Mouse (Mus musculus): Measurements from ENCODE around the gene Klf7. TPM values are rescaled to one million over a fixed set of nuclear protein-coding genes. Genes with fewer than 3 reads are reported as not detected.

Gene Klf7
- total and polyA plus RNA-seq, 3 experiments, result 1.6 to 3.1 TPM; not detected in 1

DNA sequence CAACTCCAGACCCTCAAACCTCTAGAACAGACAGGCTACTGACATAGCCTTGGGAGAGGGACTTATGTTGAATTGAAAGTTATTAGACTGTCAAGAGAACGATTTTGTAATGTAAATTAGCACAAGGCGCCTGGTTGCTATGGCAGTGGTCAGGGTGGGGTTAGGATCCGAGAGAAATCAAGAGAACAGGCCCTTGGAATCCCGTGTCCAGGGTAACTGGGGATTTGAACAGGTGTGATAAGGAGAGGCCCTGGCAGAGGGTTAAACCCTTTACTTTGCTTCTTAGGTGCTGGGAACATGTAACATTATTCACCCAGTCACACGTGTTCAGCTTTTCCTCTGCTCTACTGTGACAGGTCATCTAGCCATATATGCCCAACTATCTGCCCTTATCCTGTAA is 83.7 kb downstream of the Klf7 start:
- TF ChIP-seq CTCF (IDR thresholded peaks at IDR 0.05 in 2 of 3, conservative IDR thresholded peaks at IDR 0.05 in 1 of 3; ENCODE audit: control insufficient read depth in 1 of 3, insufficient read depth in 1 of 3, low read depth in 2 of 3, low read length in 3 of 3, poor library complexity in 1 of 3, severe bottlenecking in 1 of 3) (no peak), ZKSCAN1 (IDR thresholded peaks at IDR 0.05; ENCODE audit: low read depth, low read length) (no peak), HCFC1 (IDR thresholded peaks at IDR 0.05; ENCODE audit: low read depth, low read length) (no peak), SMC3 (IDR thresholded peaks at IDR 0.05; ENCODE audit: low read depth, low read length) (no peak), EP300 (IDR thresholded peaks at IDR 0.05; ENCODE audit: low read depth in 1 of 2, low read length in 2 of 2) (no peak), SIN3A (IDR thresholded peaks at IDR 0.05; ENCODE audit: low read length) (no peak), TAL1 (IDR thresholded peaks at IDR 0.05; ENCODE audit: low read length) (no peak), ZNF384 (IDR thresholded peaks at IDR 0.05; ENCODE audit: low read depth, low read length) (no peak), E2F4 (IDR thresholded peaks at IDR 0.05; ENCODE audit: borderline replicate concordance, low read depth, low read length) (no peak), CHD2 (IDR thresholded peaks at IDR 0.05; ENCODE audit: low read length) (no peak)
- no peaks in the 10 kb centered on the region for H3K27me3 ChIP-seq (ENCODE audit: control insufficient read depth in 1 of 2, insufficient read depth in 2 of 2, low read length in 2 of 2)
- no peaks in the 10 kb centered on the region for H3K79me2 ChIP-seq (ENCODE audit: control insufficient read depth, insufficient read depth, low read length, poor library complexity)
- H3K9ac ChIP-seq (ENCODE audit: control insufficient read depth, low read depth, low read length, poor library complexity, severe bottlenecking), result no peak overlapping the region
- H3K9me3 ChIP-seq (replicated peaks; ENCODE audit: insufficient read depth, low read length), result no peaks in the 10 kb centered on the region
- no peaks in the 10 kb centered on the region for H3K36me3 ChIP-seq (ENCODE audit: control insufficient read depth in 1 of 2, insufficient read depth in 2 of 2, low read length in 2 of 2)
- H3K4me1 ChIP-seq (ENCODE audit: control insufficient read depth in 1 of 2, insufficient read depth in 2 of 2, low read length in 2 of 2), result peaks cover 0 to 2% of the 10 kb centered on the region in 2 experiments; a peak in 1 of 4 replicates
- no peak overlapping the region for H3K27ac ChIP-seq (ENCODE audit: control insufficient read depth, low read depth, low read length)
- DNase-seq (ENCODE audit: low read depth, low spot score), result no peak
- no peak overlapping the region for H3K4me3 ChIP-seq (ENCODE audit: control insufficient read depth in 1 of 2, insufficient read depth in 1 of 2, low read depth in 2 of 2, low read length in 2 of 2)

DNA sequence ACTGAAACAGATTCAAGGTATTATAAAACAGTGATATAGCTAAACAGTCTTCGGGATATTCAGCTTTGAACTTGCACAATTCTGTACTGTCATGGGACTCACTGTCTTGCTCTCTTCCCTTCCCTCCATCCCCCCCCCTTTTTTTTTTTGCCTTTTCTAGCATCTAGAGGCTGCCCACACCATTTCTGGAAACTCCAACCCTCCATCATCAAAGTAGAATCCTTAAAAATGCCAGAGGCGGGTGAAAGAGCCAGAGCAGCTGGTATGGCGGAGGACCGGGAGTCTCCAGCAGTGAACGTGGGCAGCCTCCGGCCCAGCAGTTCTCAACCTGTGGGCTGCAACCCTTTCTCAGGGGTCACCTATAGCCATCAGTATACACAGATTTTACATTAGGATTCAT is 84.3 kb downstream of the Klf7 start:
- Histone ChIP-seq H3K27me3 (ENCODE audit: control insufficient read depth in 1 of 2, insufficient read depth in 2 of 2, low read length in 2 of 2) (no peaks in the 10 kb centered on the region), H3K27ac (ENCODE audit: control insufficient read depth, low read depth, low read length) (no peak overlapping the region), H3K9me3 (replicated peaks; ENCODE audit: insufficient read depth, low read length) (no peaks in the 10 kb centered on the region), H3K36me3 (ENCODE audit: control insufficient read depth in 1 of 2, insufficient read depth in 2 of 2, low read length in 2 of 2) (no peaks in the 10 kb centered on the region), H3K4me3 (ENCODE audit: control insufficient read depth in 1 of 2, insufficient read depth in 1 of 2, low read depth in 2 of 2, low read length in 2 of 2) (no peak overlapping the region), H3K9ac (ENCODE audit: control insufficient read depth, low read depth, low read length, poor library complexity, severe bottlenecking) (no peak overlapping the region), H3K4me1 (ENCODE audit: control insufficient read depth in 1 of 2, insufficient read depth in 2 of 2, low read length in 2 of 2) (peaks cover 0 to 2% of the 10 kb centered on the region in 2 experiments; a peak in 1 of 4 replicates), H3K79me2 (ENCODE audit: control insufficient read depth, insufficient read depth, low read length, poor library complexity) (no peaks in the 10 kb centered on the region)
- DNase-seq (ENCODE audit: low read depth, low spot score), result no peak
- no peak for TF ChIP-seq SIN3A (IDR thresholded peaks at IDR 0.05; ENCODE audit: low read length)
- no peak for TF ChIP-seq GABPA (IDR thresholded peaks at IDR 0.05; ENCODE audit: low read depth, low read length)
- TF ChIP-seq MAFK (IDR thresholded peaks at IDR 0.05; ENCODE audit: borderline replicate concordance, low read depth, low read length), result no peak
- no peak for TF ChIP-seq POLR2AphosphoS5 (IDR thresholded peaks at IDR 0.05; ENCODE audit: borderline replicate concordance, low read depth, low read length)
- TF ChIP-seq KAT2A (conservative IDR thresholded peaks at IDR 0.05; ENCODE audit: low read depth, low read length), result no peak
- TF ChIP-seq MAX (IDR thresholded peaks at IDR 0.05; ENCODE audit: low read length), result no peak
- no peak for TF ChIP-seq ZMIZ1 (IDR thresholded peaks at IDR 0.05; ENCODE audit: low read depth, low read length)
- no peak for TF ChIP-seq TAL1 (IDR thresholded peaks at IDR 0.05; ENCODE audit: low read length)
- TF ChIP-seq POLR2A (IDR thresholded peaks at IDR 0.05; ENCODE audit: control insufficient read depth in 1 of 2, insufficient read depth in 1 of 2, low read depth in 1 of 2, low read length in 2 of 2, poor library complexity in 1 of 2), result no peak
- no peak for TF ChIP-seq NRF1 (IDR thresholded peaks at IDR 0.05; ENCODE audit: insufficient read depth, low read depth, low read length, poor library complexity, severe bottlenecking)
- no peak for TF ChIP-seq CHD1 (IDR thresholded peaks at IDR 0.05; ENCODE audit: low read depth, low read length)
- TF ChIP-seq ZC3H11A (IDR thresholded peaks at IDR 0.05; ENCODE audit: low read depth, low read length), result no peak
- TF ChIP-seq RAD21 (IDR thresholded peaks at IDR 0.05; ENCODE audit: low read depth, low read length), result no peak
- no peak for TF ChIP-seq BHLHE40 (IDR thresholded peaks at IDR 0.05; ENCODE audit: borderline replicate concordance, low read depth, low read length)

All from MEL (cell line).